Mouse (Mus musculus) heart, adult 2 months (tissue): Measurements from ENCODE around the gene Hmg20a. TPM values are rescaled to one million over a fixed set of nuclear protein-coding genes. Genes with fewer than 3 reads are reported as not detected.

Source experiments
- DNase-seq, 2 experiments: peaks; one replicate each; pipeline ENCODE4 v3.0.0; 2021
- H3K27ac ChIP-seq: fragments of 200-600 bp; 2 replicates; pipeline ENCODE4 v1.8.1; 2022
- H3K27me3 ChIP-seq: fragments of 200-500 bp; 2 replicates; pipeline ENCODE4 v1.6.1; 2012; ENCODE audit warnings: mild to moderate bottlenecking, low read length, inconsistent platforms, mixed read lengths; ENCODE audit not compliant: control insufficient read depth, insufficient read depth
- H3K36me3 ChIP-seq: fragments of 200-500 bp; 2 replicates; pipeline ENCODE4 v1.6.1; 2012; ENCODE audit warnings: low read length, inconsistent platforms; ENCODE audit not compliant: control insufficient read depth, insufficient read depth
- H3K4me1 ChIP-seq: fragments of 200-500 bp; 2 replicates; pipeline ENCODE4 v1.6.1; 2011; ENCODE audit warnings: low read length; ENCODE audit not compliant: control insufficient read depth, insufficient read depth
- H3K4me3 ChIP-seq: fragments of 200-600 bp; 2 replicates; pipeline ENCODE4 v1.8.1; 2022
- H3K79me2 ChIP-seq: fragments of 200-500 bp; replicated peaks from 2 replicates; pipeline ENCODE4 v1.6.1; 2012; ENCODE audit warnings: mild to moderate bottlenecking, inconsistent platforms, low read length, moderate library complexity, mixed read lengths; ENCODE audit not compliant: control insufficient read depth, insufficient read depth
- H3K9ac ChIP-seq: fragments of 200-500 bp; 2 replicates; pipeline ENCODE4 v1.6.1; 2012; ENCODE audit warnings: low read depth, mild to moderate bottlenecking, control low read depth, inconsistent platforms, low read length, mixed read lengths
- CTCF ChIP-seq: fragments of 200-600 bp; IDR thresholded peaks from 2 replicates; pipeline ENCODE4 v1.8.1; 2022; ENCODE audit warnings: antibody characterized with exemption, mild to moderate bottlenecking, moderate library complexity
- EP300 ChIP-seq: fragments of 200-500 bp; IDR thresholded peaks from 2 replicates; pipeline ENCODE4 v1.6.1; 2011; ENCODE audit warnings: low read depth, low read length, control low read depth; ENCODE audit not compliant: insufficient read depth
- POLR2A ChIP-seq: fragments of 200-500 bp; IDR thresholded peaks from 2 replicates; pipeline ENCODE4 v1.6.1; 2011; ENCODE audit warnings: mild to moderate bottlenecking, low read depth, low read length, control low read depth; ENCODE audit not compliant: insufficient read depth
- WGBS: fragments of 180-500 bp; shearing (Covaris S2); methylation state at CpG from one replicate; pipeline ENCODE4 v1.1.7; 2018; 5-methylcytosine and 5-hydroxymethylcytosine counted together
- intact Hi-C: fragments of 180-260 bp; cut with DNase I; formaldehyde crosslinking; loops from one replicate; pipeline ENCODE4 v1.15.1; 2025
- polyA plus RNA-seq: library from polyadenylated mRNA; depleted of rRNA; stranded (reverse); fragments of >200 nt; gene quantifications from 2 replicates; pipeline ENCODE4 v1.2.3, GENCODE M21; 2012
- total RNA-seq, 2 experiments: library from RNA; stranded (reverse); gene quantifications; 2 replicates each; pipeline ENCODE4 v1.2.3; 2021

The Hmg20a gene
- total and polyA plus RNA-seq, 3 experiments, result 18.0 to 19.4 (median 18.6) TPM

DNA sequence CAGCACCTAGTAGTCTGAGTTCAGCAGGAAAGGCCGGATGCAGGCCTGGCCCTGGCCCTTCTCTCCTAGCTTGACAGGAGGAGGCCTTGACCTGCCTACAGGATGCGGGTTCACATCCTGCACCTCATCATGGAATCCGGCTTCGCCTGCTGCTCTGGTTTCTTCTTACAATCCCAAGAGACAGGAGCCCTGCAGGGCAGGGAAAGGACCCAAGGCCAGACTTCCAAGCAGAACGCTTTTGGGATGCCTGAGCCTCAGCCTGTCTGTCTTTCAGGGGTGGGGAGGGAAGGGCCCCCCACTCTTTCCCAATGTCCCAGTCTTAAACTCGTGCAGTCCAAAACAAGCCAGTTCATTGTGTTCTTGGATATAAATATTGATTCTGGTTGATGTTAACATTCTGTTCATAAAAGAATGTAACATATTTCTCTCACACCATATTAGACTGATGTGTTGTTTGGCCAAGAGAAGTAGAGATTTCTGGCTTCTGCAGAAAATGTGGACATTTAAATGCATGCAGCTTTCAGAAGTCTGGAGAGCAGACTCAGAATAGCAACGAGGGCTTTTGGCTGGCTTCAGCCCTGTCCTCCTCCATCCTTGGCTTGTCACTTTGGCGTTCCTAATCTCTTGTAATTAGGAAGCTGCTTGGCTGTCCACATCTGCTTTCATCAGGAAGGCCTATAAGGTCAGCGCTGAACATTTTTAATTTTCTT lies 86.8 kb downstream of the Hmg20a start:
- H3K79me2 ChIP-seq, result no peaks in the 10 kb centered on the region
- H3K36me3 ChIP-seq, result peaks cover 12% of the 10 kb centered on the region
- no peak for TF ChIP-seq CTCF
- peak; percentile 50; the same call in 1 of the 2 replicates for TF ChIP-seq POLR2A
- TF ChIP-seq EP300, result peak; percentile 95
- intact Hi-C loops, result loop anchor here (5.0 kb wide), 1 partner anchor 183 kb away; no protein-coding TSS in a partner anchor
- peak overlapping the region; percentile 92 for H3K27ac ChIP-seq
- no peaks in the 10 kb centered on the region for H3K27me3 ChIP-seq
- DNase-seq, result peak; percentile 71 to 78
- H3K4me3 ChIP-seq, result peak overlapping the region; percentile 48
- no peak overlapping the region for H3K9ac ChIP-seq
- WGBS, result 30% methylated on average over 9 of the region's 9 CpGs
- H3K4me1 ChIP-seq, result peaks cover 39% of the 10 kb centered on the region

DNA sequence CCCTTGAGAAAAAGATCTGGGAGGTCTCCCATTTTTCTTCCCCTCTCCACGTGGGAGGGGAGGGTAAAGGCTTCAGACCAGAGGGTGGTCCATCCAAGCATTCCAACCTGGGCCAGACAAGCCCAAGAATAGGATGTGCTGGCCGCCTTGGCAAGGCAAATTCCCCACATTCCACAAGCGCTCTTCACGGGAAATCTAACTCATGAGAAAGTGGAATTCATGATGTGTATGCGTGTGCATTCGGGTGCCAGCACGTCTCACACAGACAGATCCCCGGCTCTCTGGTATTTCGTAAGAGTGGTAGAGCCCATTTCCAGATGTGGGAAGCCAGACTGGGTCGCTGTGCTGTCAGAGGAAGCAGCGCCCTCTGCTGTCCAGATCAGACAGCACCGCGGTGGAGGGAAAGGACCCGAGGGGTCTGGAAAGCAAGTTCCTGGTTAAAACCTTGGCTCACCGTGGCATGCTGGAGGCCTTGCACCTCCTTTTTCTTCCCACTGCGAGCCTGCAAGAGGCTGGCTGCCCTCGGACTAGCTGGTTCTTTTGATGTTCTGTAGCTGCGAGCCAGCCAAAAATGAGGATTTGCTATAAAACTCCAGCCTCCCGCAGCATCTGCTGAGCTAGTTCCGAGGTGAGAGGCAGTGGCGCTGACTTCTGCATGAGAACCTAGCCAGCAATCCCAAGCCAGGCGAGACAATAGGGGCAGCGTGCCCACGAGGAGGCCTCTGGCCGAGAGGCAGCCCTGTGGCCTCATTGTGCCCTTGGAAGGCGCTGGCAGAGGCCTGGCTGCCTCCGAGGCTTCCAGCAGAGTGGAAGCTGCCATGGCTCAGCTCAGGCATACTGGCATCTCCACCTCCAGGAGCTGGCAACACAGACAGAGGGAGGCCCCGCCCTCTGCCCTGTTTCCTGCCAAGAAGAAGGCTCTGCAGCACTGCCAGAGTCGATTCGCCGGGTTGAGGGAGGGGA lies 87.7 kb downstream of the Hmg20a start:
- WGBS, result under 1% methylated on average over 31 of the region's 31 CpGs
- H3K79me2 ChIP-seq, result no peaks in the 10 kb centered on the region

DNA sequence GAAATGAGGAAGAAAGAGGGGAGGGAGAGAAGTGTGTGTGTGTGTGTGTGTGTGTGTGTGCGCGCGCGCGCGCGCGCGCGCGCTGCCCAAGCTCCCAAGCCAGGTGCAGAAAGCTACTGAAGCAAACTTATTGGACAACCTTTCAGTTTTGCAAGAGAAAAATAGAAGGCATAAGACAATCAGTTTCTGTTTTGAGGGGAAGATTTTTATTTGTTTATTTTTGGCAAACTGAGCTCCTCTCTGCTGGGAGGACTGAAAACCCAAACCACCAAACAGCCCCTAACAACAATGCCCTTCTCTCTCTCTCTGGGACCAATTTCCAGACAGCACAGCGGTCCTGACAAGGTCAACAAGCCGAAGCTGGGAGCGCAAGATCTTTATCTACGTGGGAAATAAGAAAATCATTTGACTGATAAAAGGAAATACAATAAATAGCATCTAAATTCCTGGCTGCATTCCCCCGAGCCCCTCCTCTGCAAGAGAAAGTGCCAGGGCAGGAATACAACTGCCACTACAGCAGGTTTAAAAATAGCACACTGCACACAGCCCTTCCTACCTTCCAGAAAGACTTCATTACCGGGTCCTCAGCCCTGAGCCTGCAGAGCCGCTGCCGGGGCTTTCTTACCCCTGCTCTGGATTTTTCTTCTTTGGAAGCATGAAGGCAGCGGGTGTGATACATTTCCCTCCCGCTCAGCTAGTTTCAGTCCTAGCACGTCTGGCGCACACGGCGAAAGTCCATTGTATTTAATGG lies 88.7 kb downstream of the Hmg20a start:
- Histone ChIP-seq H3K4me3 (peak overlapping the region; percentile 48), H3K79me2 (no peaks in the 10 kb centered on the region), H3K4me1 (peaks cover 33% of the 10 kb centered on the region), H3K9ac (peak overlapping the region; percentile 76), H3K27me3 (no peaks in the 10 kb centered on the region), H3K27ac (peak overlapping the region; percentile 92), H3K36me3 (peaks cover 12% of the 10 kb centered on the region; the same call in 1 of the 2 replicates)
- intact Hi-C loops, result loop anchor here (1.0 to 5.0 kb wide), 6 partner anchors 42 to 294 kb away; no protein-coding TSS in a partner anchor
- 1% methylated on average over 25 of the region's 25 CpGs for WGBS
- TF ChIP-seq CTCF (no peak), POLR2A (peak; percentile 33; the same call in 1 of the 2 replicates)
- DNase-seq, result peak; percentile 67 to 69

More for the DNA sequence above, 87.7 kb downstream of the Hmg20a start:
- no peaks in the 10 kb centered on the region for H3K27me3 ChIP-seq
- H3K4me1 ChIP-seq, result peaks cover 37% of the 10 kb centered on the region
- intact Hi-C loops, result loop anchor here (1.0 to 5.0 kb wide), 6 partner anchors 41 to 293 kb away; no protein-coding TSS in a partner anchor
- H3K27ac ChIP-seq, result peak overlapping the region; percentile 92
- DNase-seq, result peak; percentile 93 to 96
- H3K4me3 ChIP-seq, result peak overlapping the region; percentile 48
- peaks cover 12% of the 10 kb centered on the region; the same call in 1 of the 2 replicates for H3K36me3 ChIP-seq
- H3K9ac ChIP-seq, result peak overlapping the region; percentile 76
- peak; percentile 94 for TF ChIP-seq EP300
- peak; percentile 53; the same call in 1 of the 2 replicates for TF ChIP-seq POLR2A
- peak; percentile 98 for TF ChIP-seq CTCF

DNA sequence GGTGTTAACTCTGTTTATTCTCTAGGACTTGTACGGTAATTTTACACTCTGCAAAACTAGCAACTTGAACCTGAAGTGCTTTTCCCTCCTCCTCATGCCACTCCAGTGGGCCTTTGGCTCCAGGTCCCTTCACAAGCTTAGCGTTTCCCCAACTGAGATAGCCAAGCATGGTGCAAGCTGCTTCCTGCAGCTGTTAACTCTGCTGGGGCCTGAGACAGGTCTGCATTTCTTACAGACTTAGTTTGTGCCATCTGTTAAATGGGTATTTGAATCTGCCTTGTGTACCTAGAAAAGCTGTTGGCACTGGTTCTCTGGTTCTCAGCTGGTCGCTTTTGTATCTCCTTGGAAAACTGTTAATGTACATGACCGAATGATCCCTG lies 89.3 kb downstream of the Hmg20a start:
- peak overlapping the region; percentile 66 for H3K9ac ChIP-seq
- no peaks in the 10 kb centered on the region for H3K79me2 ChIP-seq
- H3K27ac ChIP-seq, result peak overlapping the region; percentile 92
- intact Hi-C loops, result loop anchor here (2.0 to 5.0 kb wide), 3 partner anchors 43 to 185 kb away; no protein-coding TSS in a partner anchor
- H3K36me3 ChIP-seq, result peaks cover 12% of the 10 kb centered on the region; the same call in 1 of the 2 replicates
- H3K4me1 ChIP-seq, result peaks cover 30% of the 10 kb centered on the region
- no peak for DNase-seq
- 47% methylated on average over 4 of the region's 4 CpGs for WGBS
- peak overlapping the region; percentile 48 for H3K4me3 ChIP-seq
- TF ChIP-seq CTCF (no peak), POLR2A (peak; percentile 5; the same call in 1 of the 2 replicates), EP300 (no peak)
- H3K27me3 ChIP-seq, result no peaks in the 10 kb centered on the region

DNA sequence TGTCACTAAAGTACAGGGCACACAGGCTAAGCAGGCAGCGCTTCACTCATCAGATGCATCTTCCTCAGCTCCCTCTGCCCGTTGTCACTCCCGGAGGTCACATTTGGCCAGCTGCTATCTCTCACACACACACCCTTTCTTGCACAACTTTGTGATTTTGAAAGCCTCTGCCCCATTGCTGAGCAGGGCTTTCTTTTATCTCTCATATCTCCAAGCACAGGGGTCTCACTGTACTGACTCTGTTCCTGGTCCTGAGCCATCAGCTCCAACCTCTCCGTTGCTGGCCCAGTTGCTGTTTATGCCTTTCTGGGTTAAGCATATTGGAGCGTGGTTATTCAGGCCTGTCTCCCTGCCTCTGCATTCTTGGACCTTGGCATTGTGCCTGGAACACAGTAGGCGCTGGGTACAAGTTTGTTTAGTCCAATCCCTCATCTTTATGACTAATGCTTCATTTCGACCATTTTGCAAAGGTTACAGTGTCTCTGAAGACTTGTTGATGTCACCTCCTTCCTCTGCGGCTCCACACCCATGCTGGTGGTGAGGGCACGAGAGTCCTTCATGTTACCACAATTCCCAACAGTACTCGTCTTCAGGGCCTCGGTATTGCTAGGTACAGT lies 90.5 kb downstream of the Hmg20a start:
- Histone ChIP-seq H3K27ac (peak overlapping the region; percentile 51), H3K79me2 (no peaks in the 10 kb centered on the region), H3K9ac (no peak overlapping the region), H3K4me1 (peaks cover 25% of the 10 kb centered on the region), H3K4me3 (no peak overlapping the region), H3K27me3 (no peaks in the 10 kb centered on the region), H3K36me3 (peaks cover 4% of the 10 kb centered on the region; the same call in 1 of the 2 replicates)
- intact Hi-C loops, result loop anchor here (5.0 kb wide), 1 partner anchor 187 kb away; no protein-coding TSS in a partner anchor
- peak; percentile 62 to 65 for DNase-seq
- 0 out of 2 replicates have a peak, but pooled peaks have one; percentile 15 for TF ChIP-seq EP300
- TF ChIP-seq POLR2A, result no peak
- no peak for TF ChIP-seq CTCF
- WGBS, result 14% methylated on average over 11 of the region's 11 CpGs
